Mouse (Mus musculus): Measurements from ENCODE around the gene Diaph2.

- no peak for TF ChIP-seq POLR2A (IDR thresholded peaks at IDR 0.05; ENCODE audit: extremely low read depth, insufficient read depth, low read length)
- no peak for TF ChIP-seq CTCF (IDR thresholded peaks at IDR 0.05; ENCODE audit: low read depth, low read length)
Observed at GRCm38 (mm10) chrX:130281484-130281883, 531.9 kb downstream of the Diaph2 start.

All from liver, adult 2 months (tissue).